Mouse (Mus musculus) heart, embryonic 14.5 days (tissue): Measurements from ENCODE around the gene Mapkapk5. TPM values are rescaled to one million over a fixed set of nuclear protein-coding genes. Genes with fewer than 3 reads are reported as not detected.
A peak's percentile ranks its signal among the peaks of the same experiment; 100 is the strongest.

Experiments used
- ATAC-seq: fragments of 200-750 bp; cut with Nextera tagmentation; 2 replicates; pipeline ENCODE4 v1.8.0; 2017; ENCODE audit warnings: low read depth, moderate TSS enrichment; ENCODE audit not compliant: insufficient number of reproducible peaks, insufficient read depth, low FRiP score
- H3K27ac ChIP-seq, 2 experiments: fragments of 200-500 bp in 1 of 2; fragments of 300-500 bp in 1 of 2; sonication (generic) in 1 of 2; replicated peaks in 1 of 2; 2 replicates each; pipeline ENCODE4 v1.5.1; 2012 to 2014; ENCODE audit warnings: low read depth in 2 of 2, low read length in 2 of 2, control low read depth in 1 of 2, mild to moderate bottlenecking in 1 of 2, mixed read lengths in 1 of 2; ENCODE audit not compliant: control insufficient read depth in 1 of 2, insufficient read depth in 1 of 2
- H3K27me3 ChIP-seq: fragments of 300-500 bp; sonication (generic); 2 replicates; pipeline ENCODE4 v1.6.1; 2014; ENCODE audit warnings: mild to moderate bottlenecking, low read length, control low read depth; ENCODE audit not compliant: control insufficient read depth, insufficient read depth
- H3K36me3 ChIP-seq: fragments of 300-500 bp; sonication (generic); 2 replicates; pipeline ENCODE4 v1.6.1; 2014; ENCODE audit warnings: mild to moderate bottlenecking, control low read depth, low read length, mixed read lengths; ENCODE audit not compliant: control insufficient read depth, insufficient read depth
- H3K4me1 ChIP-seq, 2 experiments: fragments of 200-500 bp in 1 of 2; fragments of 300-500 bp in 1 of 2; sonication (generic) in 1 of 2; 2 replicates each; pipeline ENCODE4 v1.6.1; 2012 to 2014; ENCODE audit warnings: low read length in 2 of 2, control low read depth in 1 of 2, mixed read lengths in 1 of 2; ENCODE audit not compliant: control insufficient read depth in 2 of 2, insufficient read depth in 2 of 2
- H3K4me2 ChIP-seq: fragments of 300-500 bp; sonication (generic); 2 replicates; pipeline ENCODE4 v1.6.1; 2014; ENCODE audit warnings: mild to moderate bottlenecking, low read length
- H3K4me3 ChIP-seq, 2 experiments: fragments of 200-500 bp in 1 of 2; fragments of 300-500 bp in 1 of 2; sonication (generic) in 1 of 2; 2 replicates each; pipeline ENCODE4 v1.5.1; 2012 to 2014; ENCODE audit warnings: low read length in 2 of 2, mild to moderate bottlenecking in 2 of 2, control low read depth in 1 of 2, low read depth in 1 of 2, moderate library complexity in 1 of 2; ENCODE audit not compliant: control insufficient read depth in 1 of 2, insufficient read depth in 1 of 2
- H3K9ac ChIP-seq: fragments of 300-500 bp; sonication (generic); 2 replicates; pipeline ENCODE4 v1.6.1; 2014; ENCODE audit warnings: mild to moderate bottlenecking, low read length
- H3K9me3 ChIP-seq: fragments of 300-500 bp; sonication (generic); 2 replicates; pipeline ENCODE4 v1.6.1; 2016; ENCODE audit warnings: low read length, control low read depth; ENCODE audit not compliant: control insufficient read depth
- WGBS: fragments of 180-500 bp; shearing (Covaris S2); extraction: QIAGEN DNeasy Blood & Tissue Kit; methylation state at CpG from one replicate; pipeline ENCODE4 v1.1.7; 2014; 5-methylcytosine and 5-hydroxymethylcytosine counted together
- polyA plus RNA-seq: library from polyadenylated mRNA; unstranded; fragments of >200 nt; fragmentation: Nextera tagmentation; extraction: Ambion mirVana; gene quantifications from 2 replicates; pipeline ENCODE4 v1.2.1, GENCODE M21; 2014

Mapkapk5 gene
- polyA plus RNA-seq = 37.0 and 43.7 TPM in 2 replicates

DNA sequence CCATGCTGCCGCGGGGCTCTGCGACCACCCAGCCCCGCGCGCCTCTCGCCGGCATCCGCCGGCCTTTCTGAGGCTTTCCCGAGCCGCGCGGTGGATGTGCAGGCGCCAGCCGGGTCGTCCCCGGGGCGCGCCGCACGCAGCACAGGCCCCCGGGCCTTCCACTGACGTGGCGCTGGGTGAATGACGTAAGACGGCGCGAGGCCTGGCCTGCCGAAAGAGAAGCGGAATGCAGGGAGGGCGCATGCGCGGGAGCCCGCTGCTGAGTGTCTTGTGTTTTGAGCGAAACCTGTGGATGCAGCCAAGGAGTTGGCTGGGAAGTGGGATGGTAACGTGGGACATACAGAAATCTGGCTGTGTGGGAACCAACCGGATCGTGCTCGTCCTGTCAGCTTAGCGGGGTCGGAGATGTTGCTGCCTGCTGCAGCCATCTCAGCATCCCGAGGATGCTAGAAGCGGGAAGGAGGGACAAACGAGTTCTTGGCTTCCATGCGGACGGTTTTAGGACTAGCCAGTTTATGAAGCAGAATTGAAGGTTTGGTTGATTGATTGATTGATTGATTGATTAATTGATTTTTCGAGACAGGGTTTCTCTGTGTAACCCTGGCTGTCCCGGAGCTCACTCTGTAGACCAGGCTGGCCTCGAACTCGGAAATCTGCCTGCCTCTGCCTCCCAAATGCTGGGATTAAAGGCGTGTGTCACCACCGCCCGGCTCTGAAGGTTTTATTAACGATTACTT is at the start of gene Mapkapk5:
Gene Mapkapk5 (minus strand): TSS at position 113 of the 737 bp plus-strand sequence.
- peak; percentile 95 for ATAC-seq
- Histone ChIP-seq H3K9me3 (peaks cover 4% of the 10 kb centered on the region; the same call in 1 of the 2 replicates), H3K27me3 (no peaks in the 10 kb centered on the region), H3K4me2 (peak within 1 kb of the TSS; percentile 92), H3K4me3 (peak within 1 kb of the TSS; percentile 66 to 78), H3K27ac (peak within 1 kb of the TSS; percentile 93 to 94), H3K4me1 (peaks cover 6 to 22% of the 10 kb centered on the region in 2 experiments), H3K36me3 (no peaks in the 10 kb centered on the region), H3K9ac (peak within 1 kb of the TSS; percentile 88)
- 1% methylated on average over 54 of the region's 55 CpGs for WGBS

DNA sequence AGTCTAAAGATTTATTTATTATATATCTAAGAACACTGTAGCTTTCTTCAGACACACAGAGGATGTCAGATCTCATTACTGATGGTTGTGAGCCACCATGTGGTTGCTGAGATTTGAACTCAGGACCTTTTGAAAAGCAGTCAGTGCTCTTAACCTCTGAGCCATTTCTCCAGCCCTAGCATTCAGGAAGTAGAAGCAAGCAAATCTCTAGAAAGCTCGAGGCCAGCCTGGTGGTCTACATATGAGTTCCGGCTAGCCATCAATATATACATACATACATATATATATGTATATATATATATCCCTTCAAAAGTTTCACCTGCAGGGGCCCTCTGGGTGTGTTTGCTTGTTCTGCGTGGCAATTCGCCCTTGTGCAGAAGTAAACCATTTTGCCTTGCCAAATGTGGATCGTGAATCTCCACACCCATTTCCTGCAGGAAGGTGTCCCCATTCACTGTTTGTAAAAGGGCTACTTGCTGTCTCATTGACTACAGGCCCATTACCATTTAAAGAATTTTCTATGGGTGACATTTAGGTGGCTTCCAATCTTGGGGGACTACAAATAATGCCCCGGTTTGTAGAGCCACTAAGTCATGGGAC is 49.1 kb upstream of the Mapkapk5 start:
- Histone ChIP-seq H3K9me3 (no peaks in the 10 kb centered on the region), H3K27ac (no peak overlapping the region), H3K27me3 (no peaks in the 10 kb centered on the region), H3K4me2 (no peak overlapping the region), H3K9ac (no peak overlapping the region), H3K36me3 (no peaks in the 10 kb centered on the region), H3K4me3 (no peak overlapping the region), H3K4me1 (peaks cover 20 to 26% of the 10 kb centered on the region in 2 experiments; a peak in 3 of 4 replicates)
- 70% methylated on average over 6 of the region's 6 CpGs for WGBS
- ATAC-seq = no peak

DNA sequence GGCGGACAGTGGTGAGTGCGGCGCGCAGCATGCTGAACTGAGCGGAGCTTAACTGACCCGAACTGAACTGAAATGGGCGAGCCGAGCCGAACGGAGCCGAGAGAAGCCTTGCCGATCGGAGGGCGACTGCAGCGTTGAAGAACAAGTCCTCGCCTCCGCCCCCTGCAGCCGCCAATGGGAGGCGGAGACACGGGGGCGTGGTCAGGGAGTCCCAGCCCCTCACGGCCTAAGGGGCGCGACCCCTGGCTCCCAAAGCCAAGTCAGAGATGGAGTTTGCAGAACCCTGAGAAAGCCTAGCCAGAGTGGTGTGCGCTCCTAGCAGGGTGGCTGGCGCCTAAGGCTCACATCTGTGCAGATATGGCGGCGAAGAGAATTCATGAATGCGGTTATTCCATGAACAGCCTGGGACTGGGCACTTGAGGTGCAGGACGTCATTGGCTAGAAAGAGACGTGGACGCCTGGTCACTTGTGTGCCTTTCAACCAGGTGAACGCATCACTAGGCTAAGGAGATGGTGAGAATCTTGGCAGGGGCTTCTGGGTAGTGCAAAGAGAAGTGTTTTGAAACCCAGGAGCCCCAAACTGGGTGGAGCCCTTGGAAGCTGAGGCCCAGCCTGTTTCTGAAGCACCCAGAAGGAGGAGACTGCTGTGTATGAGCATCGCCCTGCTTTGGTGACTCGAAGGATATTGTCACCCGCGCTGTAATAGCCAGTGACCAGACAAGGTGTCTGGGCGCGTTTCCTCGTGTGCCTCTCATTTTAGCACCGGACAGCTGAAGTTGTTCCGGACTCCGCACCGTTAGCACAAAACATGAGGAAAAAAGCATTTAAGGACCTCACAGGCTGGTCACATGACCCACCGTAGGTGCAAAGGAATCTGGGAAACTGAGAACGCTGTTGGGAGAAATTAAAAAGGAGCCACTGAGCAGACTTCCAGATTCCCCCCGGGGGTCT is 48.0 kb upstream of the Mapkapk5 start, which contains the start of gene Aldh2:
Gene Aldh2 (minus strand): TSS at position 374 of the 951 bp plus-strand sequence.
- Histone ChIP-seq H3K9me3 (no peaks in the 10 kb centered on the region), H3K27me3 (no peaks in the 10 kb centered on the region), H3K27ac (peak within 1 kb of the TSS; percentile 32 to 41; a peak in 3 of 4 replicates), H3K36me3 (no peaks in the 10 kb centered on the region), H3K4me2 (peak within 1 kb of the TSS; percentile 97), H3K4me3 (peak within 1 kb of the TSS; percentile 54 to 68), H3K9ac (peak within 1 kb of the TSS; percentile 77), H3K4me1 (peaks cover 20 to 26% of the 10 kb centered on the region in 2 experiments; a peak in 3 of 4 replicates)
- 3% methylated on average over 47 of the region's 47 CpGs for WGBS
- peak; percentile 59 for ATAC-seq

DNA sequence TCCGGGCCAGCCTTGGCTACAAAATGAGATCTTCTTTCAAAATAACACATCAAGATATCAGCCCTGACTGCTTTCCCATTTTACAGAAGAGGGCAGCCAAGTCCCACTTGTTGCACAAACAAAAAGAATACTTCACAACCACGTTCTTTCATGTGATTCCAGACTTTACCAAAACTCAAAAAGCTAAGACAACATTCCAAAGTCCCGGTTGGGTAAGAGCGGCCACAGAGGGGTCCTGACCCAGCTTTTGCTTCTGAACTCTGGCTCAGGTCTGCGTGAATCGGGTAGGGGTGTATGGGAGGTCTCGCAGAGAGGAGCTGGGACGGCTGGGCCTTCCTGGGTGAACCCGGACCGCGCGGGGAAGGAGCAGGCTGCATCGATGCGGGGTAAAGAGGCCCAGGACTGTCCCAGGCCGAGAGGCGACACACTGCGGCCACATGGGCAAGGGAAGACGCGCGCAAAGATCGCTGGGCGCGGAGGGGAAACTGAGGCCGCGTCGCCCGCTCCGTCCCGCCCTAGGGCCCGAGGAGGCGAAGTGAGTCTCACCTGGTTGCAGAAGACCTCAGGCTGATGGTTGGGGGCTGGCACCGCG is 47.2 kb upstream of the Mapkapk5 start:
- no peaks in the 10 kb centered on the region for H3K27me3 ChIP-seq
- no peaks in the 10 kb centered on the region for H3K9me3 ChIP-seq
- H3K9ac ChIP-seq = peak overlapping the region; percentile 77
- peaks cover 20 to 26% of the 10 kb centered on the region in 2 experiments; a peak in 3 of 4 replicates for H3K4me1 ChIP-seq
- 0 out of 2 replicates have a peak, but pooled peaks have one; percentile 46 for ATAC-seq
- H3K4me3 ChIP-seq = peak overlapping the region; percentile 54 to 68
- WGBS = 5% methylated on average over 33 of the region's 33 CpGs
- no peak overlapping the region for H3K27ac ChIP-seq
- H3K36me3 ChIP-seq = no peaks in the 10 kb centered on the region
- H3K4me2 ChIP-seq = peak overlapping the region; percentile 97

DNA sequence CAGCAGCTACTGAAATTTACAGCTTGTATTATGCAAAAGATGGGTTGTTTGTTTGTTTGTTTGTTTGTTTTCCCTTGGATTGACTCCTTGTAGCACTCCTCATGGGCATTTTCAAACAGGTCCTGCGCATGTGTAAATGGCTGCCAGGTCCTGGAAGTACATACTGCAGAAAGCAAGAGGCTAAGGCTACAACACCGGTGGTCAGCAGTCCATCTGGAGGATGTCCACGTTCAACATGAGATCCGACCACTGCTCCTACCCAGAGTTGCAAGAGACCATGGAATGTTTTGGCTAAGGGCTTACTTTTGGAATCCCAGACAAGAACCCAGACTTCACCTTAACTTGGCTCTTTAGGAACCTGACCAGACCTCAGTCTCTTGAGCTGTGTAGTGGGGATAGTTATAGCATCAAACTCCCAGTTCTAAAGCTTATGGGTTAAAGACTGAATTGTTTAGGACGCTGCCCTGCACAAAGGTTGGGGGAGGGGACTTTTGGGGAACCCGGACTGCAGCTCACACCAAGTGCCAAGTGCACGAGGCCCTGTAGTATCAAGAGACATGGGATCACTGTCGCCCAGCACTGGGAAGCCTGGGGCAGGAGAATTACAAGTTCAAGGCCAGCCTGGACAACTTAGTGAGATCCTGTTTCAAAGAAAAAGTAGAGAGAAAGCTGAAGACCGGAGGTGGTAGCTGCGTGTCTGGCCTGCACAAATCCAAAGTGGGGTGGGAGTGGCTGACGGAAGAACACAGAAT is 46.5 kb upstream of the Mapkapk5 start:
- H3K9me3 ChIP-seq = no peaks in the 10 kb centered on the region
- no peak for ATAC-seq
- H3K4me2 ChIP-seq = peak overlapping the region; percentile 97
- no peak overlapping the region for H3K27ac ChIP-seq
- H3K36me3 ChIP-seq = no peaks in the 10 kb centered on the region
- H3K4me1 ChIP-seq = peaks cover 20 to 26% of the 10 kb centered on the region in 2 experiments; a peak in 3 of 4 replicates
- H3K4me3 ChIP-seq = peak overlapping the region; percentile 54 to 68; a peak in 3 of 4 replicates
- no peaks in the 10 kb centered on the region for H3K27me3 ChIP-seq
- 67% methylated on average over 11 of the region's 11 CpGs for WGBS
- H3K9ac ChIP-seq = no peak overlapping the region

DNA sequence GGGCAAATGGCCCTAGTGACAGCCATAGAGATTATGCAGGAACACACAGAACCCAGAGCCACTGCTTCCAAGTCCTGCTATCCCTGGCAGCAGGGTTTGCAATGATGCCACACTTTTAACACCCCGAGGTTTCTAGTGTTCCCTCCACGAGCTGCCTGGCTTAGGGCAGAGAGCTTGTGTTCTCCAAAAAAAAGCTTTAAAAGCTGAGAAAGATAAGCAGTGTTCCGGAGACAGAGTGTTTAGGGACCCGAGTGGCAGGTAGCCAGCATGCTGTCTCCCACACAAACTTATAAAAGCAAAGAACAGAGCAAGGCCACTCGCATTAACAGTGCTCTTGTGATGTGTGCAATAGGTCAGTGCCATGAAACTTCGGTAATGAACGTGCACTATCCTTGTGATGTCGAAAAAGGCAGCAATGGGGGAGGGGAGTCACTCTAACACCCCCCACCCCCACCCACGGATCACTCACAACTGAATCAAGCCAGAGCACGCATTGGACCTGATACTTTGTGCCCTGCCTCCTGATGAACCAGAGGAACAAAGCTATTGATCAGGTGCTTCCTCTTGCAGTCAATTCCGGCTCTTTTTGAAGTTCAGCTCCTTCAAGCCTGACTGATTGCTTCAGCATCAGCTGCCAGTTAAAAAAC is 45.8 kb upstream of the Mapkapk5 start:
- H3K36me3 ChIP-seq = no peaks in the 10 kb centered on the region
- no peaks in the 10 kb centered on the region for H3K27me3 ChIP-seq
- H3K27ac ChIP-seq = 0 out of 4 replicates have a peak overlapping the region, but pooled peaks of 1 of the 2 experiments have one; percentile 6
- no peak for ATAC-seq
- no peaks in the 10 kb centered on the region for H3K9me3 ChIP-seq
- H3K4me3 ChIP-seq = no peak overlapping the region
- peak overlapping the region; percentile 97; the same call in 1 of the 2 replicates for H3K4me2 ChIP-seq
- no peak overlapping the region for H3K9ac ChIP-seq
- H3K4me1 ChIP-seq = peaks cover 18 to 27% of the 10 kb centered on the region in 2 experiments
- WGBS = 51% methylated on average over 11 of the region's 11 CpGs
